Mouse (Mus musculus): ENCODE data around the gene Gm28729. TPM values are rescaled to one million over a fixed set of nuclear protein-coding genes. Genes with fewer than 3 reads are reported as not detected.
"Not testable (repeated sequence)": the region's sequence is repeated elsewhere in the genome, so short reads cannot be mapped to it uniquely, and the experiment has no call there.

The Gm28729 gene
- polyA plus RNA-seq, 1 experiment = not detected

- Histone ChIP-seq H3K4me3 (ENCODE audit: insufficient read depth, low read depth, low read length) (no peak overlapping the region), H3K4me1 (ENCODE audit: control insufficient read depth, insufficient read depth, low read length) (no peaks in the 10 kb centered on the region), H3K27ac (ENCODE audit: insufficient read depth, low read depth, low read length) (no peak overlapping the region)
- TF ChIP-seq POLR2A (IDR thresholded peaks at IDR 0.05; ENCODE audit: insufficient read depth, low read depth, low read length) = no peak
- no peak for TF ChIP-seq CTCF (IDR thresholded peaks at IDR 0.05; ENCODE audit: insufficient read depth, low read depth, low read length)
- WGBS = 57% methylated on average over 3 of the region's 3 CpGs
Measured at GRCm38 (mm10) chr9:96483028-96483427, 42.0 kb downstream of the Gm28729 start.

- peaks cover 6% of the 10 kb centered on the region; the same call in 1 of the 2 replicates for H3K4me1 ChIP-seq (ENCODE audit: control insufficient read depth, insufficient read depth, low read length)
- H3K4me3 ChIP-seq (ENCODE audit: insufficient read depth, low read depth, low read length) = peak within 1 kb of the TSS; percentile 90
- WGBS = under 1% methylated on average over 74 of the region's 74 CpGs
- TF ChIP-seq CTCF (IDR thresholded peaks at IDR 0.05; ENCODE audit: insufficient read depth, low read depth, low read length) (no peak), POLR2A (IDR thresholded peaks at IDR 0.05; ENCODE audit: insufficient read depth, low read depth, low read length) (no peak)
- peak within 1 kb of the TSS; percentile 78; the same call in 1 of the 2 replicates for H3K27ac ChIP-seq (ENCODE audit: insufficient read depth, low read depth, low read length)
Measured at GRCm38 (mm10) chr9:96478071-96478888, 46.8 kb downstream of the Gm28729 start, which contains the start of gene Rnf7. Gene Rnf7, minus strand, starts transcription at chr9:96478675.

- Histone ChIP-seq H3K4me3 (ENCODE audit: insufficient read depth, low read depth, low read length) (no peak overlapping the region), H3K4me1 (ENCODE audit: control insufficient read depth, insufficient read depth, low read length) (peaks cover 8% of the 10 kb centered on the region; the same call in 1 of the 2 replicates), H3K27ac (ENCODE audit: insufficient read depth, low read depth, low read length) (no peak overlapping the region)
- WGBS = 75% methylated on average over 3 of the region's 3 CpGs
- TF ChIP-seq CTCF (IDR thresholded peaks at IDR 0.05; ENCODE audit: insufficient read depth, low read depth, low read length) (no peak), POLR2A (IDR thresholded peaks at IDR 0.05; ENCODE audit: insufficient read depth, low read depth, low read length) (no peak)
Measured at GRCm38 (mm10) chr9:96472356-96472755, 52.7 kb downstream of the Gm28729 start.

- WGBS = 70% methylated on average over 4 of the region's 4 CpGs
- not testable (repeated sequence) for H3K4me1 ChIP-seq (ENCODE audit: control insufficient read depth, insufficient read depth, low read length); H3K27ac ChIP-seq (ENCODE audit: insufficient read depth, low read depth, low read length); H3K4me3 ChIP-seq (ENCODE audit: insufficient read depth, low read depth, low read length)
Measured at GRCm38 (mm10) chr9:96471681-96472080, 53.4 kb downstream of the Gm28729 start.

- H3K4me1 ChIP-seq (ENCODE audit: control insufficient read depth, insufficient read depth, low read length) = 0 out of 2 replicates have a peak, but pooled peaks cover 2% of the 10 kb centered on the region
- no peak overlapping the region for H3K4me3 ChIP-seq (ENCODE audit: insufficient read depth, low read depth, low read length)
- TF ChIP-seq POLR2A (IDR thresholded peaks at IDR 0.05; ENCODE audit: insufficient read depth, low read depth, low read length) (no peak), CTCF (IDR thresholded peaks at IDR 0.05; ENCODE audit: insufficient read depth, low read depth, low read length) (no peak)
- no peak overlapping the region for H3K27ac ChIP-seq (ENCODE audit: insufficient read depth, low read depth, low read length)
- 90% methylated on average over 8 of the region's 8 CpGs for WGBS
Measured at GRCm38 (mm10) chr9:96470266-96470974, 54.6 kb downstream of the Gm28729 start.

GRCm38 (mm10) chr9:96469556-96470265 lies 55.4 kb downstream of the Gm28729 start:
- Histone ChIP-seq H3K27ac (ENCODE audit: insufficient read depth, low read depth, low read length) (no peak overlapping the region), H3K4me1 (ENCODE audit: control insufficient read depth, insufficient read depth, low read length) (0 out of 2 replicates have a peak, but pooled peaks cover 2% of the 10 kb centered on the region), H3K4me3 (ENCODE audit: insufficient read depth, low read depth, low read length) (no peak overlapping the region)
- TF ChIP-seq CTCF (IDR thresholded peaks at IDR 0.05; ENCODE audit: insufficient read depth, low read depth, low read length) = no peak
- no peak for TF ChIP-seq POLR2A (IDR thresholded peaks at IDR 0.05; ENCODE audit: insufficient read depth, low read depth, low read length)
- 57% methylated on average over 8 of the region's 8 CpGs for WGBS

- Histone ChIP-seq H3K27ac (ENCODE audit: insufficient read depth, low read depth, low read length) (no peak overlapping the region), H3K4me3 (ENCODE audit: insufficient read depth, low read depth, low read length) (no peak overlapping the region), H3K4me1 (ENCODE audit: control insufficient read depth, insufficient read depth, low read length) (0 out of 2 replicates have a peak, but pooled peaks cover 2% of the 10 kb centered on the region)
- WGBS = 72% methylated on average over 10 of the region's 10 CpGs
- no peak for TF ChIP-seq POLR2A (IDR thresholded peaks at IDR 0.05; ENCODE audit: insufficient read depth, low read depth, low read length)
Measured at GRCm38 (mm10) chr9:96463708-96464107, 61.4 kb downstream of the Gm28729 start.

GRCm38 (mm10) chr9:96461607-96462006 lies 63.5 kb downstream of the Gm28729 start:
- WGBS = 50% methylated on average over 1 of the region's 1 CpGs
- Histone ChIP-seq H3K27ac (ENCODE audit: insufficient read depth, low read depth, low read length) (no peak overlapping the region), H3K4me1 (ENCODE audit: control insufficient read depth, insufficient read depth, low read length) (0 out of 2 replicates have a peak, but pooled peaks cover 2% of the 10 kb centered on the region), H3K4me3 (ENCODE audit: insufficient read depth, low read depth, low read length) (no peak overlapping the region)
- no peak for TF ChIP-seq POLR2A (IDR thresholded peaks at IDR 0.05; ENCODE audit: insufficient read depth, low read depth, low read length)
- no peak for TF ChIP-seq CTCF (IDR thresholded peaks at IDR 0.05; ENCODE audit: insufficient read depth, low read depth, low read length)

Measured in olfactory bulb, adult 2 months (tissue).